Mouse (Mus musculus) embryonic fibroblast, embryonic 13.5 days (primary cell): ENCODE data around the gene Cdk19. TPM values are rescaled to one million over a fixed set of nuclear protein-coding genes. Genes with fewer than 3 reads are reported as not detected.

Source experiments
- H3K27ac ChIP-seq: 2 replicates; pipeline ENCODE4 v1.5.1; 2012; ENCODE audit warnings: low read length, control low read depth, inconsistent platforms; ENCODE audit not compliant: insufficient read depth
- H3K4me1 ChIP-seq: 2 replicates; pipeline ENCODE4 v1.6.1; 2011; ENCODE audit warnings: low read length; ENCODE audit not compliant: control insufficient read depth, insufficient read depth
- H3K4me3 ChIP-seq: 2 replicates; pipeline ENCODE4 v1.5.1; 2011; ENCODE audit warnings: mild to moderate bottlenecking, control low read depth, low read length; ENCODE audit not compliant: insufficient read depth
- CTCF ChIP-seq: IDR thresholded peaks from 2 replicates; pipeline ENCODE4 v1.5.1; 2011; ENCODE audit warnings: mild to moderate bottlenecking, control low read depth, low read length, moderate library complexity, borderline replicate concordance; ENCODE audit not compliant: insufficient read depth
- POLR2A ChIP-seq: IDR thresholded peaks from 2 replicates; pipeline ENCODE4 v1.6.1; 2011; ENCODE audit warnings: low read depth, mild to moderate bottlenecking, control low read depth, low read length, moderate library complexity
- polyA plus RNA-seq: library from polyadenylated mRNA; stranded (reverse); fragments of >200 nt; gene quantifications from 2 replicates; pipeline ENCODE4 v1.2.4, GENCODE M21; 2011; ENCODE audit warnings: low read depth; ENCODE audit not compliant: missing spikeins, insufficient read length

The Cdk19 gene
- polyA plus RNA-seq, 1 experiment = 18.8 TPM

GRCm38 (mm10) chr10:40446630-40447029 is 107.3 kb downstream of the Cdk19 start:
- Histone ChIP-seq H3K4me3 (no peak overlapping the region), H3K27ac (no peak overlapping the region), H3K4me1 (no peaks in the 10 kb centered on the region)
- TF ChIP-seq POLR2A (no peak), CTCF (no peak)

DNA sequence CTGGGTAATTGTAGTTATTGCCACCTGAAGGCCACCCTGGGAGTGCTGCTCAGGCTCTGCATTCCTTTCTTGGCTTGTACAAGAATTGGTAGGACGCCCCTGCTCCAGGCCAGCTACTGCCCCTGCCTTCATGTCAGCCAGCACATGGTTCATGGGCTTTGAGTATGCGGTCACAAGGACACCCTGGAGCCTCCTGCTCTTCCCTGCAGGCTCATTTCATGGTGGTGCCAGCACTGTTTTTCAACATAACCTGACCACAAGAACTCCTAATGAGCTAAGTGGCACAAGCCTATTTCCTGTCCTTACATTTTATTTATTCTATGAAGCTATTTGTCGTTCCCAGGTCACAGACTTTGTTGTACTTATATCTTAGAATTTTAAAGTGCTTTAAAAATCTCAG is 107.9 kb downstream of the Cdk19 start:
- Histone ChIP-seq H3K4me1 (no peaks in the 10 kb centered on the region), H3K27ac (no peak overlapping the region), H3K4me3 (no peak overlapping the region)
- TF ChIP-seq POLR2A (no peak), CTCF (no peak)

DNA sequence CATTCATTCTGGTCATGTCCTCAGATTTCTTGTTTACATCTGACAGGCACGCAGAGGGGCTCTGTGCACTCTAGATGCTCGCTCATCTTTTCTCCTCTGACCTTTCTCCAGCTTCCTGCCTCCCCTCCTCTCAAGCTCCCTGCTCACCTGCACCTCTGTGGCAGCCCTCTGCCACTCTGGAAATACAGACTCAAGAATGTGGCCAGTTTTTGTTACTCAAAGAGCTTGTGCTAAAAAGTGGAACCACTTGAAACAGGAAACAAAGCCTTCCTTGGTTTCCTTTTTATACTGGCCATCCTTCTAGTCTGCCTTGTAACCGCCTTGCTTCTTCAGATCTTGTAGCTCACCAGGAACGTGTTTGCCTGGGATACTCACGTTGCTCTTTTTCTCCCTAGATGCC is 108.6 kb downstream of the Cdk19 start:
- TF ChIP-seq POLR2A (no peak), CTCF (no peak)
- H3K4me3 ChIP-seq = no peak overlapping the region
- H3K4me1 ChIP-seq = no peaks in the 10 kb centered on the region
- no peak overlapping the region for H3K27ac ChIP-seq

GRCm38 (mm10) chr10:40448444-40448843 is 109.1 kb downstream of the Cdk19 start:
- H3K4me3 ChIP-seq = no peak overlapping the region
- no peak for TF ChIP-seq POLR2A
- no peak for TF ChIP-seq CTCF
- H3K27ac ChIP-seq = no peak overlapping the region
- H3K4me1 ChIP-seq = no peaks in the 10 kb centered on the region

- TF ChIP-seq CTCF (no peak), POLR2A (no peak)
- no peak overlapping the region for H3K27ac ChIP-seq
- H3K4me1 ChIP-seq = no peaks in the 10 kb centered on the region
- H3K4me3 ChIP-seq = no peak overlapping the region
Observed at GRCm38 (mm10) chr10:40449571-40449970, 110.2 kb downstream of the Cdk19 start.

- TF ChIP-seq POLR2A (no peak), CTCF (no peak)
- H3K4me3 ChIP-seq = no peak overlapping the region
- no peaks in the 10 kb centered on the region for H3K4me1 ChIP-seq
- H3K27ac ChIP-seq = no peak overlapping the region
Observed at GRCm38 (mm10) chr10:40450171-40450570, 110.8 kb downstream of the Cdk19 start.

GRCm38 (mm10) chr10:40457116-40457515 is 117.8 kb downstream of the Cdk19 start:
- TF ChIP-seq CTCF = no peak
- no peak for TF ChIP-seq POLR2A
- Histone ChIP-seq H3K4me3 (no peak overlapping the region), H3K4me1 (no peaks in the 10 kb centered on the region), H3K27ac (no peak overlapping the region)

GRCm38 (mm10) chr10:40459141-40459540 is 119.8 kb downstream of the Cdk19 start:
- Histone ChIP-seq H3K4me1 (no peaks in the 10 kb centered on the region), H3K4me3 (no peak overlapping the region), H3K27ac (no peak overlapping the region)
- TF ChIP-seq CTCF (no peak), POLR2A (no peak)

- TF ChIP-seq POLR2A (no peak), CTCF (no peak)
- Histone ChIP-seq H3K4me3 (no peak overlapping the region), H3K4me1 (no peaks in the 10 kb centered on the region), H3K27ac (no peak overlapping the region)
Observed at GRCm38 (mm10) chr10:40461362-40461761, 122.0 kb downstream of the Cdk19 start.

- H3K4me3 ChIP-seq = no peak overlapping the region
- TF ChIP-seq POLR2A (no peak), CTCF (no peak)
- no peaks in the 10 kb centered on the region for H3K4me1 ChIP-seq
- no peak overlapping the region for H3K27ac ChIP-seq
Observed at GRCm38 (mm10) chr10:40462257-40462656, 122.9 kb downstream of the Cdk19 start.

DNA sequence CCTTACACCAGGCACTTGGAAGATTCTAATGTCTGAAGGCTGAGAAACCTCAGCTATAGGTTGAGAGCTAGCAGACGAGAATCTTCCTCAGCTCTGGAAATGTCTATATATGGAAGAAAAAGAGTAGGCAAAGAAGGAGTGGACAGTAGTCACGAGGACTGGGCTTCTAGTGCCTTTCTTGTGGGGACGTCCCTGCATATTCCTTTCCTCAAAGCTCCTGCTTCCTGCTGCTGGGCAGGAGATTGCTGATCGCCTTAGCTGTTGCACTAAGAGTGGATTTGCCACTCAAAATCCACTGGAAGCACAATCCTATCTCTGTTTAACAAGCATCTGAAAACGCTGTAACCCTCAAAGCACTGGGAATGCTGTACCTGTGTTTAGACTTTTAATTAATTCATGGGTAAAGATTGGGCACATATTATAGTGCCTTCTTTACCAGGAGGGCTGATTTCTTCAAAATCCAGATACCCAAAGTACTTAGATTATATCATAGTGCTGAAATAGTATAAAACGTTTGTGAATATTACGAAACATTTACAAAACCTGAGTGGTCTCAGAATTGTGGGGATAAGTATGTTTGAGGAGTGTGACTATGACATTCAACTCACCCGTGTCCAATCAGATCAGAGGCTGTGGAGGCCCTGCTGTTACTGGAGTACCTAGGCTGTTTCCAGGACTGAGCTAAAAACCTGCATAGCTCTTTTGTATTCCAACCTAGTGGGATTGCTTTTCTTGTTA is 128.0 kb downstream of the Cdk19 start:
- TF ChIP-seq POLR2A = no peak
- no peak for TF ChIP-seq CTCF
- Histone ChIP-seq H3K4me3 (no peak overlapping the region), H3K27ac (no peak overlapping the region), H3K4me1 (no peaks in the 10 kb centered on the region)

DNA sequence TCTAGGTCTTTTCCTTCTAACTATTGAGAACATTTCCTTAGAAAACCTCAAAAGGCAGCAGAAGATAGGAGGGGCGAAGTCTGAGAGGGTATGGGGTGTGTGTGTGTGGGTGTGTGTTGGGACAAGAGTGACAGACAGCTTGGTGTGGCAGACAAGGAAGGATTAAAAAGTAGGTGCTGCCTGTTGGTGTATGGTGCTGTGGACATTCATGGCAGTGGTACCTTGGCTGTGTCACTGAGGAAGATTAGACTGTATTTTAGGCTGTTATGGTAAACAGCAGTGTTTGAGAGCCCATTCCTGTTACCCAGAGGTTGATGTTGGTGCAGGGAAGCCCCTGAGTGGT is 128.5 kb downstream of the Cdk19 start:
- no peak for TF ChIP-seq POLR2A
- H3K4me3 ChIP-seq = no peak overlapping the region
- no peak overlapping the region for H3K27ac ChIP-seq
- H3K4me1 ChIP-seq = no peaks in the 10 kb centered on the region
